Mouse (Mus musculus) ovary, postnatal 10 days (tissue): ENCODE data around the gene Ltbp1.

Experiments used
- DNase-seq: peaks from one replicate; pipeline ENCODE4 v3.0.0; 2022; ENCODE audit warnings: low spot score

Ltbp1 gene

GRCm38 (mm10) chr17:75067314-75067713 lies 61.9 kb downstream of the Ltbp1 start:
- DNase-seq: no peak

DNA sequence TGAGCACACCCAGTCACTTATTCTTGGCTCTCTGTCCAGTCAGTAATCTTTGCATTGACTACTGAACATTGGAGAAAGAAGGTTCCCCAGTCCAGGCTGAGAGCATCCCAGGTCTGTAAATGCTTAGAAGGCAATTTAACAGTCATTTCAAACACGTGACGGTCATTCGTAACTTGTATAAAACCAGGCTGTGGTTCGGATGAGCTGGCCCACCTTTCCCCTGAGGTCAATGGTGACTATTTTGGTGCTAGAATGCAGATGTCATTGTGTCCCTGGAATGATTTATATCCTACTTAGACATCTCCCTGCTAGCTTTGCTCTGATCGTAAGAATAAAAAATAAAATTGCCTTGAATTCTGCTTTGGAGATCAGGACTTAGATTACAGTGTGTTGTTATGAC lies 63.9 kb downstream of the Ltbp1 start:
- DNase-seq: no peak

DNA sequence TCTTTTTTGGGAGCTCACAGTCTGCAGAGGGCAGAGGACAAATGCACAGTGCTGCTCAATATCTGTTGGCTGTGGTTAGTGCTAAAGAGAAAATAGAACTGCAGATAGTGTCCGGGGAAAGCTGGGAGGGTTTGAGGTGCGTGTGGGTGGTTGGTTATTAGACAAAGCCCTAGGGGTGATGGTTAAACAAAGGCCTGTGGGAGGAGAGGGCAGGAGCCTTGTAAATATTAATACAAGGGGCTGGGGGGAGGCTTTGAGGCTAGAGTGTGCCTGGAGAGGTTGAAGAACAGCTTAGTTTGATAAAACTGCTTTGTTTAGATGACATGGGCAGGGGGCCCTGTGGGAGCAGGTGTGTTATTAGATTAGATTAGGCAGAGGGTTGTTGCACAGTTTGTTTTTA lies 65.8 kb downstream of the Ltbp1 start:
- DNase-seq: no peak

DNA sequence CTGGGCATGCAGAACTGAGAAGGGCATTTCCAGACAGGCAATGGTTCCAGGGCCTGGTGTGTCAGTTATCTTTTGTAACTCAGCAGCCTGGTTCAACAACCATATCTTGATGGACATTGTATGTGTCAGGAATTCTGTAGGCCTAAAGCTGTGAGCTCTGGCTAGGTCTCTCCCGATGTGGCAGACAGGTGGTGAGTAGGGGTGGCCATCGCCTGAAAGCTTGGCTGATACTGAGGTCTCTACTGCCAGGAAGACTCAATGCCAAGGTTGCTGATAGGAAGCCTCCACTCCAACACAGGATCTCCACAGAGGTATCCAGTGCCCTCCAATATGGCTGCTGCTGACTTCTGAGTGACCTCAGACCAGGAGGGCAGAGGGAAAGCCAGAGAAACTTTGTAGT lies 66.4 kb downstream of the Ltbp1 start:
- no peak for DNase-seq

DNA sequence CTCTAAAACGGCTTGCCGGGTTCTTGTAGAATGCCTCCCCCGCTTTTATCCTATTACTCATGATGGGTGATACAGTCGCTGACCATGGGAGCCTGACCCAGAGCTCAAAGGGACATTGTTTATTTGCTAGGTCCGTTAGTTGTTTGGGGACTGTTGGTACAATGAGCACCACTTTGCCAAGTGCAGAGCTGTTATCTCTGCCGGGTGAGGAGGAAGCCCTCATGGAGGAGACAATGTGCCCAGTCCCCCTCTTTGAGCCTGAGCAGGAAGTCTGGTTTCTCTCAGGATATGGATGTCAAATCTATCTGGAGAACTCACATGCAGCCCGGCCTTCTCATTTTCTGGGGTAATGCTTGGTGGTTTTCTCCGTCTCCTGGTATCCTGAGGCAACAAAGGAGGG lies 68.5 kb downstream of the Ltbp1 start:
- no peak for DNase-seq

- DNase-seq: no peak
Measured at GRCm38 (mm10) chr17:75074978-75075699, 69.8 kb downstream of the Ltbp1 start.

DNA sequence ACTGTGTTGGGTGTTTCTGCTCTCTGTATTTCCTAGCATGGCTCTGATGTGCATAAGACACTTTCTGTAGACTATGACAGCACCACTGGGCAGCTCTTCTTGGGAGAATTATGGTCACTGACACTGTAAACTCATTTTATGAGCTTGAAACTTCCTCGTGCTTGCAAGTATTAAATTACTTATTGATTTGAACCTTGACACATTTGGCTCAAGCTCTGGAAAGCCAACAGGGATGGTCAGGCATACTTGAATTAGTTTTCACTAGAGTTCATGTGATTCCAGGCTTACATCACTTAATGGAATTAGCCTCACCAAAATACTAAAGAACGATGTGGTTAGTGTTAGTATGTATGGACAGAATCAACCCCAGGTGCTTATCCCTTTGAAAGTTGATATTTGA lies 76.0 kb downstream of the Ltbp1 start:
- no peak for DNase-seq

- no peak for DNase-seq
Measured at GRCm38 (mm10) chr17:75082449-75082848, 77.1 kb downstream of the Ltbp1 start.

- DNase-seq: no peak
Measured at GRCm38 (mm10) chr17:75087296-75087941, 82.1 kb downstream of the Ltbp1 start.

DNA sequence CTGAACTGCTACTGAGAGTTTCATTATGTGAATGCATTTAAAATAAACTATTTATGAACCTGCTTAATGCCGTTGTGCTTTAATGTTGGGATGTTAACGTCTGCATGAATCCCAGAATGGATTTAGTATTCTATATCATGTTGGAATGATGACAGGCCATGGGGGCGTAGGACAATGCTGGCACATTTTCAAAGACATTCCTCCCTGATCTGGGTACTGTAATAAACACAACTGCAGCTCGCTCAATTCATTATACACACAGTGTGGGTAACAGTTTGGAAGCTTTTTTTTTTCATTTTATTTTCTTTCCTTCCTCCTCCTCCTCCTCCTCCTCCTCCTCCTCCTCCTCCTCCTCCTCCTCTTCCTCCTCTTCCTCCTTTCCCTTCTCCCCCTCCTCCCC lies 82.9 kb downstream of the Ltbp1 start:
- no peak for DNase-seq

GRCm38 (mm10) chr17:75088727-75089126 lies 83.4 kb downstream of the Ltbp1 start:
- no peak for DNase-seq

DNA sequence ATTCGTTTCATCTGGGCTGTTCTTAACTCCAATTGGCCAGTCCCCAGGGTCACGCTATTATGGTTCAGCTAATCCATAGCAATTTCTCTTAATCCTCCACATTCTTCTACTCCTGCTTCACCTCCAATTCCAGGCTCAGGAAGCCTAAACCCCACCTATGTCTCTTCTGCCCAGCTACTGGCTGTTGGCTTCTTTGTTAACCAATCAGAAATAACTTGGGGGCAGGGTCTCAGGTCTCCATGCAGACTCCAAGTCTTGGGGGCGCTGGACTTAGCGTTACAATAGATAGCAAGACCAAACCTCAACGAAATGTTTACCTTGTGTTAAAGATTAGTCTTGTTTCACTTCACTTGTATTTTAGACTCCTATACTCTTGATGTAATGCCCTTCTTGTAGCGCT lies 85.2 kb downstream of the Ltbp1 start:
- no peak for DNase-seq

- DNase-seq: no peak
Measured at GRCm38 (mm10) chr17:75093563-75093962, 88.2 kb downstream of the Ltbp1 start.

GRCm38 (mm10) chr17:75094591-75094990 lies 89.2 kb downstream of the Ltbp1 start:
- DNase-seq: no peak

DNA sequence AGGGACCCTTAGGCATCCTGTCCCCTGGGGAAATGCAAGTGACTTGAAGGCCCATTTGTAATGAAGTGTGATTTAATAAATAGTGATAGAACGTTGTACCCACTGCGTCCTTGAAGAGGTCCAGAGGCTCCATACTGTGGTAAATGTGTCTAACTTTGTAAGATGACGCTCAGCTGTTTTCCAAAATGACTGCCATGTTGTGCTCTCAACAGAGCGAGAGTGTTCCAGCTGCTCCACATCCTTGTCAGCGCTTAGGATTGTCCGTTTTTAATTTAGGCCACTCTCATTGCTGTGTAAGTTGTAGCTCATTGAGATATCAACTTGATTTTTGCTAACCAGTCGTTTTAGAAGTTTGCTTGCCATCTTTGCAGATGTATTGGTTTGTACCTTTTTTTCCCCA lies 91.4 kb downstream of the Ltbp1 start:
- DNase-seq: no peak

- DNase-seq: no peak
Measured at GRCm38 (mm10) chr17:75097367-75097766, 92.0 kb downstream of the Ltbp1 start.

- DNase-seq: no peak
Measured at GRCm38 (mm10) chr17:75101215-75101614, 95.8 kb downstream of the Ltbp1 start.

DNA sequence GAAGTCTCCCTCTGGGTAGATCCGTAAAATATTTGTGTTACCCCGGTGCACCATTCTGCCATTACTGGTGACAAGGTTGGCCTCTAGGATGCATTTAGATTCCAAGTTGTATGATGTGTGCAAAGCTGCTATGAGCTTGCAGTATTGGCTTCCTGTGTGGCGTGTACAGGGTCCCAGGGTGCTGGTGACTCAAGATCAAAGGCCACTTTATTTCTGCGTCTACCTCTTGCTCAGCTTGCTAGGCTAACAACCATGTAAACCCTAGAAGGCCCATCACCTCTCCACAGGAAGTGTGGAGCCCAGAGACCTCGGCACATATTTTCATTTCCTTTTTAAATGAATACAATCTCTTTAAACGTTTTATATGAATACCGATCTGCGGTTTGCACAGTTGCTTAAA lies 96.6 kb downstream of the Ltbp1 start:
- no peak for DNase-seq

DNA sequence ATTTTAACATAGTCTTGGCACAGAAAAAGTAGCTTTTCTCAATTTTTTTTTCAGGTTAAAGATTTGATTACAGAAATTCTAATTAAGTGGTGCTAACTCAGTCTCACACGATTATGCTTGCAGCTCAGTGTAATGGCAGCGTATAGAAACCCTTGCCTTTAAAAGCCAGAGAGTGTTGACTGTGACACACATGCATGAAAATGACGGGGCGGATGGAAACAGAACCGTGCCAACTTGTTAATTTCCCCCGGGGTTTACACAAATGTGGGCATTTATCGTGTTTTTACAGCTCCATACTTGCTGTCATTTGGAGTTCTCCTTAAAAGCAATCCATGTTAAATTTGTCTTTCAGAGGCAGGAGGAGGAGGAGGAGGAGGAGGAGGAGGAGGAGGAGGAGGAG lies 102.0 kb downstream of the Ltbp1 start:
- DNase-seq: no peak

- DNase-seq: no peak
Measured at GRCm38 (mm10) chr17:75107879-75108278, 102.5 kb downstream of the Ltbp1 start.

DNA sequence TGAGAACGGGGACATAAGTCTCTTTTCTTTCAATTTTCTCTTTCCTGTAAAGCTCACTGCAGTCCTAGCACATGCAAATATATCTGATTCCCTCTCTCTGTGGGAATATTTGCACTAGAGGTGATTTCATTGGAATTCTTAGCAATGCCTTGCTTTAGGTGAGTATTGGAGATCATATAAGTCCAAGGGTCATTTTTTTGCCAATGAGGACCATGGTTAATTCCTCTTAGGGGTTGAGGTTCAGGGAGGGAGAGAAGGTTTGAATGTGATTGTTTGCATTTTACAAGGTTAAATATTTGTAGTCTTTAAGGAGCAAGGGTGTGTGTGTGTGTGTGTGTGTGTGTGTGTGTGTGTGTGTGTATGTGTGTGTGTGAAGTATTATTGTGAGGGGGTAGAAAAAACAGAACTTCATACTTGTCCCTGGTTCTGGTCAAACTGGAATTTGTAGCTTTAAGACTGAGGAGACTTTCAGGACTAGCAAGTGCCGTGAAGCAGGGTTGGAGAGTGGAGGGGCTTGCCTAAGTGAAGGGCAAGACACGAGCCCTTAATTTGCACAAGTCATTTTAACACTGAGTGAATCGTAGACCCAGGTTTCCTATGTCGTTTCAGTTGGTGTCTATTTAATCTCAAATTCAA lies 103.8 kb downstream of the Ltbp1 start:
- DNase-seq: no peak

DNA sequence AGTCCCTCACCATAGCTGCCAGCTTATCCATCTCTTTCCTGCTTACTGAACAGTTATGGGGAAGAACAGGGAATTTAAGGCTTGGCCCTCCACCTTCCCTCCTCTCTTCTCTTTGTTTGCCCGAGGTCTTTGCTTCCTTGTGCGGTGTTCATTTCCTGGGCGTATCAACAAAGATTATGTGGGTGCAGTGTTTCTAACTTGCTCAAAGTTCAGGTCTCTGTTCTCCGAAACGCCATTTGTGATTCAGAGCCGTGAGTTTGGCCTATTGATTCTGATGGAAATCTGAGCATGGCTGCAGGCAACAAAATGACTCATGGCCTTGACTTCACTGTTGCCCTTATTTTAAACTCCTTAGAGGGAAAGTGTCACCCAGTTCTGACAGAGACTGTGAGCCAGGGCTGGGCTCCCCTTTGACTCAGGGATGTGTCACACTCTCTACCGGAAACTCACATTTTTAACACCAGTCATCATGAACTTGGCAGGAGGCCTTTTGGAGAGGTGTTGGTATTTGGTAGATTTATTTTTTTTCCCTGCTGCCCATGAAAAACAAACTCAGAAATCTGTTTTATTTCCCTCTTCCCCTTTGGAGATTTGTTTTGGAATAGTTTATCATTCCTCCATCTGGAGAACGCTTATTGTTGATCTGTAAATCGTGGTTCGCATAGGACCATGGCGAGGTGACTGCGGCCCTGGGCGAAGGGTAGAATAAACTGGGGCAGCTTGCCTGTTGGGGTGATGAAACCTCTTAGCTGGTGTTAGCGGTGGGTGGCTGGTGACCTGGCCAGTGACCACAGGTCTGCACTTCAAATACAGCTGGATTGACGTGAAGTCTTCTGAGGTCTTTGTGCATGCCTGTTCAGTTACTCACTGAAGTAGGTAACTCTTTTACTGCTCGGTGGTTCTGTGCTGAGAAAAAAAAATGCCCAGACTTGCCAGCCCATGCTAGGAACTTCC lies 105.2 kb downstream of the Ltbp1 start:
- DNase-seq: no peak
